Mouse (Mus musculus): ENCODE data around the gene Vmn1r23. TPM values are rescaled to one million over a fixed set of nuclear protein-coding genes. Genes with fewer than 3 reads are reported as not detected.
"Not testable (repeated sequence)": the region's sequence is repeated elsewhere in the genome, so short reads cannot be mapped to it uniquely, and the experiment has no call there.

The Vmn1r23 gene
- not detected in 2 replicates for polyA plus RNA-seq (2014; fragmentation: Nextera tagmentation; extraction: Ambion mirVana)

- no peaks in the 10 kb centered on the region for H3K9me3 ChIP-seq (ENCODE audit: control insufficient read depth, low read length)
- H3K9ac ChIP-seq (ENCODE audit: low read length) = no peak within 1 kb of the TSS
- H3K27ac ChIP-seq (ENCODE audit: low read depth, low read length) = no peak within 1 kb of the TSS
- no peak within 1 kb of the TSS for H3K4me3 ChIP-seq (ENCODE audit: low read depth, low read length)
- no peak within 1 kb of the TSS for H3K4me2 ChIP-seq
- no peaks in the 10 kb centered on the region for H3K4me1 ChIP-seq (ENCODE audit: control insufficient read depth, insufficient read depth, low read length)
- ATAC-seq (ENCODE audit: low FRiP score) = no peak
- no peak for DNase-seq (ENCODE audit: low spot score, missing footprints)
- 94% methylated on average over 1 of the region's 1 CpGs for WGBS
- H3K36me3 ChIP-seq (ENCODE audit: control insufficient read depth, insufficient read depth, low read length) = no peaks in the 10 kb centered on the region
- no peaks in the 10 kb centered on the region for H3K27me3 ChIP-seq (ENCODE audit: control insufficient read depth, insufficient read depth, low read length)
Observed at GRCm38 (mm10) chr6:57926738-57927137, at the start of gene Vmn1r23. Gene Vmn1r23, minus strand, starts transcription at chr6:57926838.

- H3K36me3 ChIP-seq (ENCODE audit: control insufficient read depth, insufficient read depth, low read length); H3K4me3 ChIP-seq (ENCODE audit: low read depth, low read length); H3K9me3 ChIP-seq (ENCODE audit: control insufficient read depth, low read length); H3K27me3 ChIP-seq (ENCODE audit: control insufficient read depth, insufficient read depth, low read length); H3K9ac ChIP-seq (ENCODE audit: low read length); H3K27ac ChIP-seq (ENCODE audit: low read depth, low read length); H3K4me2 ChIP-seq; ATAC-seq (ENCODE audit: low FRiP score); H3K4me1 ChIP-seq (ENCODE audit: control insufficient read depth, insufficient read depth, low read length); DNase-seq (ENCODE audit: low spot score, missing footprints): not testable (repeated sequence)
- 78% methylated on average over 1 of the region's 1 CpGs for WGBS
Observed at GRCm38 (mm10) chr6:57961403-57961802, 34.8 kb upstream of the Vmn1r23 start, which contains the start of gene Vmn1r24. Gene Vmn1r24, minus strand, starts transcription at chr6:57961503.

DNA sequence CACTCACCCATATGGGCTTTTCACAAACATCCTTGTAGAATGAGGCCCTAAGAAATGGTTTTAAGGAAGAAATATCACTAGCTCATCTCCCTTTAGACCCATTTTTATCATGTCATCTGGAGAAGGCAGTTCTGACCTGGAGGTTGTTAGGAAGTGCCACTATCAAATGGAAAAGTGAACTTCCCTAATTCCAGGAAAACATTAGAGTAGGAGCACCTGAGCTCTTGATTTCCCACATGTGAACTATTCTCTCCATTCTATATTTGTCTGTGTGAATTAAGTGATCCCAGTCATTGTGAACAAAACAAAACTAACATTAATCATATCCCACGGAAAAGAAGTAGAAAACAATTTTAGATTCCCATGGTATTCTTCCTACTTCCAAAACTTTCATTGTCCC lies 18.7 kb downstream of the Vmn1r23 start, which contains the start of gene Vmn1r22:
Gene Vmn1r22, minus strand, starts transcription at position 101 of the 400 bp plus-strand sequence.
- WGBS = 81% methylated on average over 1 of the region's 1 CpGs

More for the DNA sequence above, 18.7 kb downstream of the Vmn1r23 start, which contains the start of gene Vmn1r22:
- no peaks in the 10 kb centered on the region for H3K27me3 ChIP-seq (ENCODE audit: control insufficient read depth, insufficient read depth, low read length)
- no peaks in the 10 kb centered on the region for H3K4me1 ChIP-seq (ENCODE audit: control insufficient read depth, insufficient read depth, low read length)
- no peak within 1 kb of the TSS for H3K9ac ChIP-seq (ENCODE audit: low read length)
- H3K27ac ChIP-seq (ENCODE audit: low read depth, low read length) = no peak within 1 kb of the TSS
- DNase-seq (ENCODE audit: low spot score, missing footprints) (no peak), ATAC-seq (ENCODE audit: low FRiP score) (no peak)
- H3K9me3 ChIP-seq (ENCODE audit: control insufficient read depth, low read length) = no peaks in the 10 kb centered on the region
- no peak within 1 kb of the TSS for H3K4me3 ChIP-seq (ENCODE audit: low read depth, low read length)
- no peaks in the 10 kb centered on the region for H3K36me3 ChIP-seq (ENCODE audit: control insufficient read depth, insufficient read depth, low read length)
- H3K4me2 ChIP-seq = no peak within 1 kb of the TSS

Other genes with a start within 250 kb of the Vmn1r23 start
- gene Pyurf, start 234.8 kb downstream of the Vmn1r23 start, polyA plus RNA-seq (2014; fragmentation: Nextera tagmentation; extraction: Ambion mirVana) = 15.7 and 17.9 TPM in 2 replicates
- 58.4 and 59.3 TPM in 2 replicates for gene Lancl2, start 224.3 kb downstream of the Vmn1r23 start, polyA plus RNA-seq (2014; fragmentation: Nextera tagmentation; extraction: Ambion mirVana)
- 61.1 and 71.1 TPM in 2 replicates for gene Vopp1, start 101.7 kb downstream of the Vmn1r23 start, polyA plus RNA-seq (2014; fragmentation: Nextera tagmentation; extraction: Ambion mirVana)
- not detected in 2 replicates for gene Vmn1r21, start 76.5 kb downstream of the Vmn1r23 start, polyA plus RNA-seq (2014; fragmentation: Nextera tagmentation; extraction: Ambion mirVana)
- not detected in 2 replicates for gene Vmn1r22, start 18.8 kb downstream of the Vmn1r23 start, polyA plus RNA-seq (2014; fragmentation: Nextera tagmentation; extraction: Ambion mirVana)
- gene Vmn1r24, start 34.7 kb upstream of the Vmn1r23 start, polyA plus RNA-seq (2014; fragmentation: Nextera tagmentation; extraction: Ambion mirVana) = not detected in 2 replicates
- not detected in 2 replicates for gene Vmn1r25, start 54.0 kb upstream of the Vmn1r23 start, polyA plus RNA-seq (2014; fragmentation: Nextera tagmentation; extraction: Ambion mirVana)
- not detected in 2 replicates for gene Vmn1r26, start 88.3 kb upstream of the Vmn1r23 start, polyA plus RNA-seq (2014; fragmentation: Nextera tagmentation; extraction: Ambion mirVana)